Mouse (Mus musculus): ENCODE results near the gene Slc25a3. TPM values are rescaled to one million over a fixed set of nuclear protein-coding genes. Genes with fewer than 3 reads are reported as not detected.

Gene Slc25a3
- total RNA-seq, 2 experiments from 2014 or later = 1,039 to 1,209 TPM

GRCm38 (mm10) chr10:91098056-91098455 is 25.8 kb downstream of the Slc25a3 start:
- DNase-seq (ENCODE audit: low spot score) = no peak

GRCm38 (mm10) chr10:91094251-91095104 is 29.4 kb downstream of the Slc25a3 start:
- DNase-seq (ENCODE audit: low spot score) = no peak

DNA sequence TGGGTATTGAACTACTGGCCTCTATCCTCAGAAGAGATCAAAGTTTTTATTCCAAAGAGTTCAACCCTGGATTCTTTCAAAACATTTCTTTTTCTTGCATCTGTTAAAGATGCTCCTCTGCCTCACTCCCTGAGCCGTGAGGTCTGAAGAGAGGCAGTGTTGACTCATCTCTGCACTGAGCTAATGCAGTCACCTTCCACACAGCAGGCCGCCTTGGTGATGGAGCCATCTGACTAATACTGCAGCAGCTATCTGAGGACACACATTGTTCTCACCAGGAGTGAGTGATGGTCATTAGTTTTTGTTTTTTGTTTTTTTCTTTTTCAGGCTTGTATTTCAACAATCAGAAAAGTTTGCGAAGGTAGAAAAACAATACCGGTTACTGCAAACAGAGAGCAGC is 31.0 kb downstream of the Slc25a3 start:
- DNase-seq (ENCODE audit: low spot score) = no peak

DNA sequence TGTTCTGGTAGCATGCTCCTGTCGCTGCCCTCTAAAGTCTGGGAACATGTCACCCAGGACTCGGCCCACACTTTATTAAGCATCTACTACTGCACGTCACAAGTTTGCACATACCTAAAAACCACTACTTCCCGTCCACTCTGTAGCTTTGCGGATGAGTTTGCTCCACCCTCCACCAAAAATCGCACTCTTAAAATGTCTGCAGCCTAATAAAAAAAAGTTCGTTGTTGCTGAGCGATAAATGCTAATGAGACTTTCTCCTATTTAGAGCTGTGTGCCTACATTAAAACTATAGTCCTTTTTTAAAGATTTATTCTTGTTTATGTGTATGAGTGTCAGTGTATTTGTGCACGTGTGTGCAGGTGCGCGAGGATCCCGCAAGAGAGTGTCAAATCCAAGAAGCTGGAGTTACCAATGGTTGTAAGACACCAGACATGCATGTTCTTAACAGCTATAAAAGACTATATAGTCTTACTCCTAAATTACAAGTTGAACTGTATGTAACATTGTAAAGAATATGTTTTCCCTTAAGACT is 40.4 kb downstream of the Slc25a3 start:
- no peak for DNase-seq (ENCODE audit: low spot score)

DNA sequence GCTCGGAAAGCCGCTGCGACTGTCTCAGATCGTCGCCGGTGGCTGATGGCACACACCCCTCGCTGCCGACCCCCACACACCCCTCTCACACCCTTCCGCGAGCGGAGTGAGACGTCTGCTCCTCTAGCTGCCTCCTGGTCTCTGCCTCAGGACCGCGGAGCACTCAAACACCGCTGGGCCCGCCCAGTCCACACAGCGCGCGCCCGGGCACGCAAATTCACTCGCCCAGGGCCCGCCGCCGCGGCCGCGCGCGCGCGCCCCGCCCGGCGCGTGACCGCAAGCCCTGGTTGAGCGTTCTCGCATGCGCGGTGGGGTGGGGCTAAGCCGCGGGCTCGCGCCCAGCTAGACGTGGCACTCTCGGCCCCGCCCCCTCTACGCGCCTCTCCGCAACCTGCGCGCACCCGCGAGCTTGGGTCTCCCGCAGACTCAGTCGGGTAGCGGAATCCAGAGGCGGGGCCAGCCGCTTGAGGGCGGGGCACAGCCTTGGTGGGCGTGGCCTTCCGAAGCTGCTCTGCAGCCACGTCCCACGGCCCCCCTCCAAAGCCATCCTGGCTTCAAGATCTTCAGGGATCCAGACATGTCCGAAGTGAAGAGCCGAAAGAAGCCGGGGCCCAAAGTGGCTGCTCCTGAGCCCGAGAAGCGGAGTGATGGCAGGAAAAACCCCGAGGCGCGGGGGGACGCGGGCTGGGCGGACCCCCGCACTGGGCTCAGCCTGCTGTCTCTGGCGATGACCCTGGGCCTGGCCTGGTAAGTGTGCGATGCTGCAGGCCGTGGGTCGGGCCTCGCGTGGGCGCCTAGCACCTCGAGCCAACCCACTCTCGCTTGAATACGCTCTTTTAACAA is 41.1 kb downstream of the Slc25a3 start, which contains the start of the genes Apaf1 and Ikbip:
Apaf1 (minus strand) TSS at position 221 of the 843 bp plus-strand sequence.
Ikbip (plus strand) TSS at position 391 of the 843 bp plus-strand sequence.
- DNase-seq (ENCODE audit: low spot score) = peak; percentile 99

DNA sequence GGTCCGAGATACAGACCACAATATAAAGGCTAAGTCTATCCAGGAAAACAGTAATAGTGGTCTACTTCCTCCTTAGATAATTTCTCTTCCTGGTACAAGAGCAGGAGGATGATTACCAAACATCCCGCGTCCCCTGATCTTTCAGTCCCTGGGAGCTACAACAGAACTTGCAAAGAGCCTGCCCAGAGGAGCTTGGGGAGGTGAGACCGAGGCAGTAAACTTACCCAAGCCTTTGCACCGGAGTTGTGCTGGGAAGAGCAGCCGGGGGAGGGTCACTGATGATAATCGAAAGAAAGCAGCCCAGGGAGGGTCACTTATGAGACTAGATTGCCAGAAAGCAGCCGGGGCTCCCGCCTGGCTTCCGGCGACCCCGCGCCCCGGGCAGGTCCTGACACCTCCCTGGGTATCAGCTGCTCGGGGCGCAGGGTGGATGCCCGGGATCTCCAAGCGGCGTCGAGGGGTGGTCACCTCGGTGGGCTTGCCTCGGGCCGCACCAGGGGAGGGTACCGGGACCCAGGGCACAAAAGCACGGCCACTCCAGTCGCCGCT is 41.8 kb downstream of the Slc25a3 start:
- DNase-seq (ENCODE audit: low spot score) = no peak

GRCm38 (mm10) chr10:91080540-91080939 is 43.3 kb downstream of the Slc25a3 start:
- no peak for DNase-seq (ENCODE audit: low spot score)

- no peak for DNase-seq (ENCODE audit: low spot score)
These were observed 47.2 kb downstream of the Slc25a3 start for GRCm38 (mm10) chr10:91076667-91077066.

GRCm38 (mm10) chr10:91073345-91073744 is 50.5 kb downstream of the Slc25a3 start:
- DNase-seq (ENCODE audit: low spot score) = peak; percentile 39

DNA sequence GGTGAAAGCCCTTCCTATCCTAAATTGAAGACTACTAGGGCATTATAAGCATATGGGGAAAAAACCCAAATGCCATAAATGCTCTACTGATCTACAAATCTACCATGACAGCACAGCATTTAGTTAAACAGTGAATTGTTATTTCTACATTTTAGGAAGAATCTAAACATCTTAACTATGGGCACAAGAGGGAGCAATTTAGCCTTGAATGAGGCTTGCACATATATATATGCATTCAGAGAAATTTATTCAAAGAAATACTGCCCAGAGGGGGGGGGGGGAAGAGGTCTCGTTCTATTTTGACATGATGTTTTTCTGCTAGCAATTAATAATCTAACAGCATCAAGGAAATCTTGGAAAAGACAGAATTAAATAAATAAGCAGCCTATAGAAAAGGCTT is 52.1 kb downstream of the Slc25a3 start:
- DNase-seq (ENCODE audit: low spot score) = no peak

Other genes starting within 250 kb of the Slc25a3 start
- gene Apaf1, start 41.3 kb downstream of the Slc25a3 start, total RNA-seq (2021) = 1 to 10 TPM; 1.7 to 2.2 TPM
- gene Ikbip, start 41.1 kb downstream of the Slc25a3 start, total RNA-seq (2021) = 10 to 100 TPM in 1 of 2 experiments, 1 to 10 TPM in 1; 9.7 to 12.7 TPM
- 10 to 100 TPM; 49.9 to 50.5 TPM for gene Tmpo, start 57.3 kb upstream of the Slc25a3 start, total RNA-seq (2021)